Mouse (Mus musculus): ENCODE results near the gene Lpcat1. TPM values are rescaled to one million over a fixed set of nuclear protein-coding genes. Genes with fewer than 3 reads are reported as not detected.

Lpcat1 gene
- polyA plus RNA-seq (2012; rRNA removed): 408 and 425 TPM in 2 replicates

DNA sequence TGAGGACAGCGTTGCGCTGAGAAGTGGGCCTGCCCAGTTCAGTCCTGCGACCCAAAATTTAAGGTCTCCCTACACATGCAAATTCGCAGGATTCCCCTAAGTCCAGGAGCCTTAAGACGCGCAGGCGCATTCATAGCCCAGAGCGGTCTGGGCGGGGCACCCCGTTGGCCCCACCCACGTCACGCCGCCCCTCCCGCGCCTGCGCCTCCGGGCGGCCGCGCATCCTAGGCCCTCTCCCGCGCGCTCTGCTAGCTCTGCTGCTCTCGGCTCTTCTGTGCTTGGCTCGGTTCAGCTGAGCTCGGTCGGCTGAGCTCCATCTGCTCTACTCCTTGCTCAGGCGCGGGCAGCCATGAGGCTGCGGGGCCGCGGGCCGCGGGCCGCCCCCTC lies at the start of gene Lpcat1:
TSS of gene Lpcat1 (plus strand) at position 164 of the 387 bp plus-strand sequence.
- peak within 1 kb of the TSS; percentile 86 for H3K4me3 ChIP-seq (replicated peaks; ENCODE audit: extremely low read depth, low read depth, low read length)
- peaks cover 17% of the 10 kb centered on the region for H3K4me1 ChIP-seq (ENCODE audit: control insufficient read depth, insufficient read depth, low read length)
- peak; percentile 86 for DNase-seq
- WGBS: under 1% methylated on average over 35 of the region's 35 CpGs
- TF ChIP-seq POLR2A (IDR thresholded peaks at IDR 0.05; ENCODE audit: borderline replicate concordance, extremely low read depth, low read depth, low read length) (peak; percentile 80; the same call in 1 of the 2 replicates), CTCF (IDR thresholded peaks at IDR 0.05; ENCODE audit: insufficient read depth, low read length) (no peak)

DNA sequence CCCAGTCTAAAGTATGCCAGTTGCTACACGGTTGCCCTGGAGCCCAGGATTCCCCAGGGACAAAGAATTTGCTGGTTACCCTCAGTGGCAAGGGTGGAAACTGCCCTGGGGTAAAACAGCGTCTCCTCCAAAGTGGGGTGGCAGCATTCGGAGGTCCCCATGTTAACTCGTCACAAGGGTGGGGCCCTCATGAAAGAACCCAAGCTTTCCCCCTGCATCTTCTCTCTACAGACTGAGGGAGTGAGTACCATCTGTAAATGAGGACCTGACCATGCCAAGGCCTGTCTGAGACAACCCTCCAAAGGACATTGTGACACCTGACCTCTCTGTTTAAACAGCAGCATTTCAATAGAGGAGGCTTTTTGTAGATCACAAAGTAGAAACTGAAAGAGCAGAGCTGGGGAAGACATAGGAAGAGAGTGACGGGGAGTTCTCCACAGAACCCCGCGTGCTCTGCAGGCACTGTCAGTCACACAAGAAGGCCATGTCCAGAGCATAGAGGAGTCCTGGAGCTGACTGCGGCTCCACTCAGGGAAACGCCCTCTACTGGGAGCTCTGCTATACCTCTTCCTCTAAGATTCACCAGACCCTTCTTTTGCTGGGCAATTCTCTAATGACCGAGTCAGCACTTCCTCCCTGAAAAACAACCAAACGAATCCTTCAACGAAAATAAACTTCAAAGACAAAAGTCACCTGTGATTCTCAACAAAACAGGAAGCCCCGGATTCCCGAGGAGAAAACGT lies 49.3 kb upstream of the Lpcat1 start:
- no peak for DNase-seq
- WGBS: 35% methylated on average over 15 of the region's 15 CpGs
- Histone ChIP-seq H3K4me1 (ENCODE audit: control insufficient read depth, insufficient read depth, low read length) (no peaks in the 10 kb centered on the region), H3K4me3 (replicated peaks; ENCODE audit: extremely low read depth, low read depth, low read length) (no peak overlapping the region)
- no peak for TF ChIP-seq POLR2A (IDR thresholded peaks at IDR 0.05; ENCODE audit: borderline replicate concordance, extremely low read depth, low read depth, low read length)
- TF ChIP-seq CTCF (IDR thresholded peaks at IDR 0.05; ENCODE audit: insufficient read depth, low read length): peak; percentile 35; the same call in 1 of the 2 replicates

DNA sequence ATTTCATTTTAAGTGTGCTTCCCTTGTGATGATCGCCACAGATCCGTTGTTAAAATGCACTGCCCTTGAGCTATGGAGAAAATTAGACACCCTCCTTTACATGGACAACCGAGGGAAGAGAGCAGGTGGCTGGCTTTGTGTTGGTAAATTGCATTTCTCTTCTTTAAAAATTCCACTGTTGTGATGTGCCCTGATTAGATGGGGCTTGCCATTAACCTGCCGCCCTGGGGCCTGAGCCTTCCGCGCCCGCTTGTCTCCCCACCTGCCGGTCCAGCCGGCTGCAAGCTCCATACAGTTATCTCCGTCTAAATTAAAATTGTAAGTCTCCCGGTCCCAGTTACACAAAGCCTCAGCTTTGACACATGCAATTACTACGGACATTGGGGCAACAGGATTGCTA lies 48.7 kb upstream of the Lpcat1 start:
- H3K4me3 ChIP-seq (replicated peaks; ENCODE audit: extremely low read depth, low read depth, low read length): no peak overlapping the region
- no peak for DNase-seq
- 73% methylated on average over 12 of the region's 12 CpGs for WGBS
- TF ChIP-seq CTCF (IDR thresholded peaks at IDR 0.05; ENCODE audit: insufficient read depth, low read length) (no peak), POLR2A (IDR thresholded peaks at IDR 0.05; ENCODE audit: borderline replicate concordance, extremely low read depth, low read depth, low read length) (no peak)
- H3K4me1 ChIP-seq (ENCODE audit: control insufficient read depth, insufficient read depth, low read length): no peaks in the 10 kb centered on the region

DNA sequence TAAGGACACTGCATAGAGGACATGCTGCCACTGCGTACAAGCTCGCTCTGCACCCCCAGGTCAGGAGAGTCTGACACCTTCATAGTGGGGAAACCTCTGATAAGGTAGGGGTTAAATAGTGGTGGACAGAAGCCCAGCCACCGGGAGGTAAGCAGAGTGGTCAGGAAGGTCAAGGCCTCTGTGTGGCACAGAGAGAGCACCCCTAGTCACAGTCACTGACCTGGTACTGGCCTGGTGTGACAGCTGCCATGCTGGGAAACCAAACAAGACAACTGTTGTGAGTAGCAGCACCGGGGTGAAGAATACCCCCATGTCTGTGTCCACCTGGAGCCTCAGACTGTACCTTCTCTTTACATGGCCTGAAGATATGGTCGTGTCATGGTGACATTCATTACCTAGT lies 47.8 kb upstream of the Lpcat1 start:
- Histone ChIP-seq H3K4me3 (replicated peaks; ENCODE audit: extremely low read depth, low read depth, low read length) (no peak overlapping the region), H3K4me1 (ENCODE audit: control insufficient read depth, insufficient read depth, low read length) (no peaks in the 10 kb centered on the region)
- TF ChIP-seq CTCF (IDR thresholded peaks at IDR 0.05; ENCODE audit: insufficient read depth, low read length): no peak
- TF ChIP-seq POLR2A (IDR thresholded peaks at IDR 0.05; ENCODE audit: borderline replicate concordance, extremely low read depth, low read depth, low read length): no peak
- 74% methylated on average over 5 of the region's 5 CpGs for WGBS
- no peak for DNase-seq

DNA sequence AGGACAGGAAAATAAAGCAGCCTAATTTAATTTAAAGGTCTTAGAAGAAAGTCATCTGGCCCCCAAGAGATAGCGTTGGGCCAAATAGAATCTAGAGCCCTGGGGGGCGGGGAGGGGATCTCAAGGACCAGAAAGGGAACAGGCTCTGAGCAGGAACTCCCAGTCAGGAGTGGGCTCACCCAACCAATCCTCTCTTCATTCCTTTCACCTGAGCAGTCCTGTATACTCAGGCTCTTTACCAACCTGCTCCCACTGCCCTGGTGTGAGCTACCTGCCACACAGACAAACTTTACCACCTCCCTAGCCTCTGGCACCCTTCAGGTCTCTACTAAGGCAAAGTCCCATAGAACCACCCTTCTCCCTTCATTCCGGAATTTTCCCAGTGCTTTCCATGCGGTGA lies 44.0 kb upstream of the Lpcat1 start:
- no peak for DNase-seq
- TF ChIP-seq CTCF (IDR thresholded peaks at IDR 0.05; ENCODE audit: insufficient read depth, low read length): no peak
- Histone ChIP-seq H3K4me1 (ENCODE audit: control insufficient read depth, insufficient read depth, low read length) (no peaks in the 10 kb centered on the region), H3K4me3 (replicated peaks; ENCODE audit: extremely low read depth, low read depth, low read length) (no peak overlapping the region)
- 65% methylated on average over 4 of the region's 4 CpGs for WGBS

GRCm38 (mm10) chr13:73425035-73425434 lies 42.0 kb upstream of the Lpcat1 start:
- DNase-seq: no peak
- TF ChIP-seq CTCF (IDR thresholded peaks at IDR 0.05; ENCODE audit: insufficient read depth, low read length) (no peak), POLR2A (IDR thresholded peaks at IDR 0.05; ENCODE audit: borderline replicate concordance, extremely low read depth, low read depth, low read length) (no peak)
- Histone ChIP-seq H3K4me1 (ENCODE audit: control insufficient read depth, insufficient read depth, low read length) (no peaks in the 10 kb centered on the region; the same call in 1 of the 2 replicates), H3K4me3 (replicated peaks; ENCODE audit: extremely low read depth, low read depth, low read length) (no peak overlapping the region)
- 55% methylated on average over 6 of the region's 6 CpGs for WGBS

- peak; percentile 70 for DNase-seq
- H3K4me1 ChIP-seq (ENCODE audit: control insufficient read depth, insufficient read depth, low read length): no peaks in the 10 kb centered on the region; the same call in 1 of the 2 replicates
- TF ChIP-seq CTCF (IDR thresholded peaks at IDR 0.05; ENCODE audit: insufficient read depth, low read length): peak; percentile 99
- TF ChIP-seq POLR2A (IDR thresholded peaks at IDR 0.05; ENCODE audit: borderline replicate concordance, extremely low read depth, low read depth, low read length): no peak
- H3K4me3 ChIP-seq (replicated peaks; ENCODE audit: extremely low read depth, low read depth, low read length): no peak overlapping the region
- 8% methylated on average over 11 of the region's 11 CpGs for WGBS
Measured at GRCm38 (mm10) chr13:73425839-73426490, 41.0 kb upstream of the Lpcat1 start.

DNA sequence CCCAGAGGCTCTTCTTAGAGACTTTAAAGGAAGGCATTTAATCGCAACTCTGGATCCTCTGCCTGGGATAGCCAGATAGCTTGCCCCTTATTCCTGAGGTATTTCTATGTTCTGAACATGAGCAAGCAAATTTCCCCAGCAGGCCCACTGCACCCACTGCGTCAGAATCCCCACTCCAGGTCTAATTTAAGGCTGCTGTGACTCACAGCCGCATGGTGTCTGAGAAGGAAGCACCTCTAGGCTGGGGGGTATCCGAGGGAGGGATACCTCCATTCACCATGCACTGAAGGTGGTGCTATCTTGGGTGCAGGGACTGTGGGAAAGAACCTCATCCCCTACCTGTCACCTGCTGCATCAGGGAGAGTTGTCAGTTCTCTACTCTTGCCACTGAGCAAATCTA lies 40.4 kb upstream of the Lpcat1 start:
- TF ChIP-seq CTCF (IDR thresholded peaks at IDR 0.05; ENCODE audit: insufficient read depth, low read length) (no peak), POLR2A (IDR thresholded peaks at IDR 0.05; ENCODE audit: borderline replicate concordance, extremely low read depth, low read depth, low read length) (no peak)
- 93% methylated on average over 4 of the region's 4 CpGs for WGBS
- DNase-seq: no peak
- Histone ChIP-seq H3K4me3 (replicated peaks; ENCODE audit: extremely low read depth, low read depth, low read length) (no peak overlapping the region), H3K4me1 (ENCODE audit: control insufficient read depth, insufficient read depth, low read length) (no peaks in the 10 kb centered on the region; the same call in 1 of the 2 replicates)

DNA sequence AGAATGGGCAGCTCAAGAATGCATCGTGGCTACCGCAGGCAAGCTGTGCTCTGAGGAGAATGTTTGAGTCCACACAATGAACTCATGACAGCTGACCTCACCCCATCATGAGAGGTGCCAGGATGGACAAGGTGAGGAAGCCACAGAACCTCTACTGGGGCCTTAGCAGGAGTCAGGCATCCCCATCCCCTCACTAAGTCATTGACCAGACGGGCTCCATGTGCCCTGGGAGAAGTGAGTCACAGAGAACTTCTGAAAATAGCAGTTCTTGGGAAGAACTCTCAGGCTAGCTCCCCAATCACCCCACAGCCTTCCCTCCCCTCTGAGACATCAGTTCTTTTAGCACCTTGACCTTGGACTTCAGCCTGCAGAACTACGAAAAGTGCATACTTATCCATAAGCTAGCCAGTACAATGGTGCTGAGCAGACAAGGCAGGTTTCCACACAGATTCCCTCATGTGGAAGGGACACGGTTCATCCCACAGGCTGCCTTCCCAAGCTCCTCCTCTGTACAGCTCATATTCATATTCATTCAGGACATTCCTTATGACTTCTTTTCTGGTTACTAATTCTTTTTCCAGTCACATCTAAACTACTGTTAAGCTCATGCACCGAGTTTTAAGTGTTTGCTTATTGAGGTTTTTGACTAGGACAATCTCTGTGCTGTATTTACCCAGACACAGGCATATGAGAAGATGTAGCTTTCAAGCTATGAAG lies 37.2 kb upstream of the Lpcat1 start:
- no peak for TF ChIP-seq CTCF (IDR thresholded peaks at IDR 0.05; ENCODE audit: insufficient read depth, low read length)
- no peak for DNase-seq
- WGBS: 56% methylated on average over 6 of the region's 6 CpGs
- Histone ChIP-seq H3K4me1 (ENCODE audit: control insufficient read depth, insufficient read depth, low read length) (peaks cover 2% of the 10 kb centered on the region; the same call in 1 of the 2 replicates), H3K4me3 (replicated peaks; ENCODE audit: extremely low read depth, low read depth, low read length) (no peak overlapping the region)
